Mouse (Mus musculus) midbrain, embryonic 11.5 days (tissue): ENCODE measurements around the gene Phactr2. TPM values are rescaled to one million over a fixed set of nuclear protein-coding genes. Genes with fewer than 3 reads are reported as not detected.
"Not testable (repeated sequence)": the region's sequence is repeated elsewhere in the genome, so short reads cannot be mapped to it uniquely, and the experiment has no call there.

ENCODE experiments used
- ATAC-seq: fragments of 200-750 bp; cut with Nextera tagmentation; 2 replicates; pipeline ENCODE4 v1.8.0; 2017; ENCODE audit warnings: moderate TSS enrichment, moderate library complexity; ENCODE audit not compliant: low FRiP score
- DNase-seq: peaks from one replicate; pipeline ENCODE4 v3.0.0; 2015; ENCODE audit warnings: low spot score; ENCODE audit errors: missing footprints
- H3K27ac ChIP-seq: fragments of 300-500 bp; sonication (generic); 2 replicates; pipeline ENCODE4 v1.5.1; 2014; ENCODE audit warnings: low read depth, low read length
- H3K27me3 ChIP-seq: fragments of 300-500 bp; sonication (generic); 2 replicates; pipeline ENCODE4 v1.6.1; 2014; ENCODE audit warnings: mild to moderate bottlenecking, low read length, moderate library complexity, mixed read lengths; ENCODE audit not compliant: control insufficient read depth, insufficient read depth
- H3K36me3 ChIP-seq: fragments of 300-500 bp; sonication (generic); 2 replicates; pipeline ENCODE4 v1.6.1; 2014; ENCODE audit warnings: mild to moderate bottlenecking, low read length, moderate library complexity, mixed read lengths; ENCODE audit not compliant: control insufficient read depth, insufficient read depth
- H3K4me1 ChIP-seq: fragments of 300-500 bp; sonication (generic); 2 replicates; pipeline ENCODE4 v1.6.1; 2014; ENCODE audit warnings: low read length; ENCODE audit not compliant: control insufficient read depth, insufficient read depth
- H3K4me2 ChIP-seq: fragments of 300-500 bp; sonication (generic); 2 replicates; pipeline ENCODE4 v1.6.1; 2014; ENCODE audit warnings: mild to moderate bottlenecking, moderate library complexity
- H3K4me3 ChIP-seq: fragments of 300-500 bp; sonication (generic); 2 replicates; pipeline ENCODE4 v1.5.1; 2014; ENCODE audit warnings: low read depth, low read length
- H3K9ac ChIP-seq: fragments of 300-500 bp; sonication (generic); 2 replicates; pipeline ENCODE4 v1.6.1; 2014; ENCODE audit warnings: low read length
- H3K9me3 ChIP-seq: fragments of 300-500 bp; sonication (generic); 2 replicates; pipeline ENCODE4 v1.6.1; 2016; ENCODE audit warnings: low read length; ENCODE audit not compliant: control insufficient read depth
- WGBS: fragments of 180-500 bp; shearing (Covaris S2); extraction: QIAGEN DNeasy Blood & Tissue Kit; methylation state at CpG from one replicate; pipeline ENCODE4 v1.1.7; 2014; 5-methylcytosine and 5-hydroxymethylcytosine counted together
- polyA plus RNA-seq: library from polyadenylated mRNA; unstranded; fragments of >200 nt; fragmentation: Nextera tagmentation; extraction: Ambion mirVana; gene quantifications from 2 replicates; pipeline ENCODE4 v1.2.1, GENCODE M21; 2014

Gene Phactr2
- polyA plus RNA-seq, 1 experiment from 2014 or later, result 13.7 TPM

DNA sequence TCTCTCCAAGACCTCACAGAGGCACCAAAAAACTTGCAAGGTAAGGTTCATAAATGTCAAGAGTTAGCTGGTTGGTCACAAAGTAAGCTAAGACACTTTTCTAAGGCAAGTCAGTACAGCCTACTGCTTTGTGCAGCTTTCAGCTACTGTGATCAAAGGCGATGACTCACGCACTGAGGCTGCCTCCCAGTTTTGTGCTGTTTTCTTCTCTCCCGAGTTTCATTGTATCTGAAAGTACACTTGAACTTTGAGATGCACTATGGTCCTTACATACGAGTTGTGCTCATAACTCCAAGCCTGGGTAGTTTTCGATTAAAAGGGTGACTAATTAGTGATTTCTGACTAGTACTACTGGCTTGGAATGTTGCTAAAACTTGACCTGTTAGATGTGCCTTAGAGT lies 7.3 kb downstream of the Phactr2 start:
- 66% methylated on average over 5 of the region's 5 CpGs for WGBS
- Histone ChIP-seq H3K4me3 (no peak overlapping the region), H3K27me3 (no peaks in the 10 kb centered on the region), H3K4me1 (no peaks in the 10 kb centered on the region), H3K27ac (no peak overlapping the region), H3K4me2 (no peak overlapping the region), H3K9me3 (no peaks in the 10 kb centered on the region), H3K36me3 (no peaks in the 10 kb centered on the region), H3K9ac (no peak overlapping the region)
- ATAC-seq (no peak), DNase-seq (no peak)

DNA sequence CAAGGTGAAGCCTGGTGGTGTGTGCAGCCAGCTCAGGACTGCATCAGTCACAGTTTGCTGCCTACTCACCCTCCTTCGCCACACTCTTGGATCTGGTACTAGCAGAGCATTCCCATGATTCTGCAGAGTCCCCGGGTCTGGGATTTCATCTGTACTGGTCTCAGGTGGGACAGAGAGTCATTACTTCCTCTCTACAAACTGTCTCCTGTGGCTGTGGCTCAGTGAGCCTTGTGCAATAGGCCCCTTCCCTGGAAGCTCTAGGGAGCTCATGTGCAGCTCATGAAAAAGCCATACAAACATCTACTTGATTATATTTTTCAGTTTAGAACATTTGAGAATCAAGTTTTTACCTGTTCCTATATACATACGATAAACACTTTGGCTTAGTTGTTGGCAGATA lies 9.9 kb downstream of the Phactr2 start:
- not testable (repeated sequence) for H3K36me3 ChIP-seq, H3K27me3 ChIP-seq, ATAC-seq, H3K4me2 ChIP-seq, DNase-seq, H3K27ac ChIP-seq, H3K9me3 ChIP-seq, H3K4me1 ChIP-seq, H3K9ac ChIP-seq, H3K4me3 ChIP-seq
- WGBS, result 84% methylated on average over 3 of the region's 3 CpGs

DNA sequence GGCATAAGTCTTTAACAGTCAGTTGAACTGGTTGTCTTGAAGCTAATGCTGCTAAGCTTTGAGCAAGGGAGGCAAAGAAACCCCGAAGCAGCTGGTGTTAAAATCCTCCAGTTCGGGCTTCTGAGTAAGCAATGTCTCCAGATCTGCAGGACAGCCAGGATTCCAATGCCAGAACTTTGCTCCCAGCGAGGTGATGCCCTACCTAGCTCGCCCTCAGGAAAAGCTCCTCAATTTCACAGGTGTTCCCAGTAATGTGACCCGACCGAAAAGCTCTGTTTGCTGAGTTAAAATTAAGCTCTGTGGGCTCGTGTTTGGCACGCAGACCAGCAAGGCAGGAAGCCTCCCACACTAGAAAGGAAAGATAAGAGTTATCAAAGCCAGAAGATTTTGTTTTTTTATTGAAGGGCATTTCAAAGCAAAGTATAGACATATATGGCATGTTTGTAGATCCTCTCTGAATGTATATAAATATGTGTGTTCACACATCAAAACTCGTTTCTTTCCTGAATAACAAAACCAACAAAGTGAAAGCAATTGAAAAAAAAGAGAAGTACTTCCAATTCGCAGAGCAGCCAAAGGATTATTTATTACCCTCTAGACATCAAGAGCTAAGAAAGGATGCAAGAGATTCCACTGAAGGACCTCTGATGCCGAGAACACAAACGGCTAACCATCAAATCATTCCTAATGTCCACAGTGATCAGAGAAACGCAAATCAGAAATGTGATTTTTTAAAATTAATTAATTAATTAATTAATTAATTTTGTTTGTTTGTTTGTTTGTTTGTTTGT lies 20.8 kb downstream of the Phactr2 start:
- H3K4me1 ChIP-seq, result no peaks in the 10 kb centered on the region
- WGBS, result 85% methylated on average over 13 of the region's 13 CpGs
- H3K27ac ChIP-seq, result no peak overlapping the region
- no peak overlapping the region for H3K4me2 ChIP-seq
- H3K27me3 ChIP-seq, result no peaks in the 10 kb centered on the region
- ATAC-seq, result no peak
- H3K9ac ChIP-seq, result no peak overlapping the region
- DNase-seq, result no peak
- no peaks in the 10 kb centered on the region for H3K36me3 ChIP-seq
- H3K4me3 ChIP-seq, result no peak overlapping the region
- no peaks in the 10 kb centered on the region for H3K9me3 ChIP-seq

DNA sequence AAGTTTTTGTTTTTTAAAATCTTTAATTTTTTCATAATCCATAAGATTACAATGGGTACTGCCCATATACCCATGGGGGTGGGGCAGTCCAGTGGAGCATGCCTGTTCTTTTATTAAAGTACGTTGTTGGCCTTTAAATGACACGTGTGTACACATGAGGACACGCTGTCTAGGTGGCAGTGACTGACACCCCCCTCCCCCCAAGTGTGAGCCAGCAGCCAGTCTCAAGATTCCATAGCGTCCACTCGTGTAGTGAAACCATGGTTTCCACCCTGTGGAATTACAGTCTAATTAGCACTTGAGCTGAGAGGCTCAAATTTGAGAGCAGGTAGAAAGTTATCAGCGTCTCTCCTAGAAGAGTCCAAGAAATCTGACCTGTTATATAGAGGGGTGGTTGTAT lies 22.6 kb downstream of the Phactr2 start:
- Histone ChIP-seq H3K9ac (no peak overlapping the region), H3K4me3 (no peak overlapping the region), H3K4me1 (no peaks in the 10 kb centered on the region), H3K9me3 (no peaks in the 10 kb centered on the region), H3K27ac (no peak overlapping the region), H3K36me3 (no peaks in the 10 kb centered on the region), H3K27me3 (no peaks in the 10 kb centered on the region), H3K4me2 (no peak overlapping the region)
- WGBS, result 92% methylated on average over 6 of the region's 6 CpGs
- DNase-seq (no peak), ATAC-seq (no peak)

DNA sequence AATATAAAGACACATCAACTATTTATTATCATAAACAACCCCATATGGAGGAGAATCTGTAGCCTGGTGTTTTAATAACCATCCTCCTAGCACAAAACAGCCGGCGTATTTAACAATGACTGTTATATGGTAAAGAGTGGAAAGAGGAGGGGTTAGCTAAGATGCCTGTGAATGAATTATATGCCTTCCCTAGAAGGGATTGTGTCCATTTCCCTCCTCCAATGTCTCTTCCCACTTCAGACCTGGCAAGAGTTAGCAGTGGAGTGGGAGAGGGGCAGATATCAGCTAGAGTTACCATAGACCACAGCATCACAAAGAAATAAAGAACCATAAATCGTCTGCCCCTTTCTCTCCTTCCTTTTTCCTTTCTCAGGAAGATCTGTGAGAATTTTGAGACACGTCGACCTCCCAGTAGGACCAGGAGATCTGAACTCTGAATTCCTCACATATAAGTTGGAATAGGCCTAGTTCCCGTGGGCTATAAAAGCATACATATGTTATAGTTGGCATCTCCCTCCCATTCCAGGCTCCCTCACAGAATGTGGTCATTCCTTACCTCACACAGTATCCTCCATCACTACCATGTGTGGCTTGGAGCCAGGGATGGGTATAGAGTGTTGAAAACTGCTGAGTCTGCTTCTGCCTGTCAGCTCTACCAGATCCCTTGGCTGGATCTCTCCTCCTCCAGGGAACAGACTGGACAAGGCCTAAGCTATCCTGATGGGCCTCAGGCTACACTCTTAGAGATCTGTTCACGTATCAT lies 25.7 kb downstream of the Phactr2 start:
- DNase-seq (no peak), ATAC-seq (no peak)
- H3K27ac ChIP-seq, result no peak overlapping the region
- no peaks in the 10 kb centered on the region for H3K9me3 ChIP-seq
- no peaks in the 10 kb centered on the region for H3K27me3 ChIP-seq
- H3K4me1 ChIP-seq, result no peaks in the 10 kb centered on the region
- H3K4me3 ChIP-seq, result no peak overlapping the region
- no peak overlapping the region for H3K9ac ChIP-seq
- H3K4me2 ChIP-seq, result no peak overlapping the region
- H3K36me3 ChIP-seq, result no peaks in the 10 kb centered on the region
- 86% methylated on average over 7 of the region's 7 CpGs for WGBS

DNA sequence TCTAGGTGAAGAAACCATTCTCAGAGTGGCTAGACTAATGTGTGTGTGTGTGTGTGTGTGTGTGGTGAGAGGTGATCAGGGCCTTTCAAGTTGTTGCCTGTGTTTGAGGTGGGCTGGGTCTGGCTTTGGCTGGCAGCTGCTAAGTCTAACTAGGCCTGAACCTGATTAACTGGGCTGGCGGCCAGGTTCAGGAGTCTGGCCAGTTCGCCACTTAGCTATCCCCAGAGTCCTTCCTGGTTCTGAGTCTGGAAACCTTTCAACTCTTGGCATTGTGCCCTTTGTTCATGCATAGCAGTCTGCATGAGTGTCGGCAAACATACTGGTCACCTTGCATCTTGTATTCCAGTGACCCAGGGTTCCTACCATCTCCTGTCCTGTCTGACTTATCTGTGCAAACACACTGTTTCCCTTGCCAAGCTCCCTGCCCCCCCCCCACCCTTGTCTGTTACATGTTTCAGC lies 27.4 kb downstream of the Phactr2 start:
- Histone ChIP-seq H3K9me3 (no peaks in the 10 kb centered on the region), H3K9ac (no peak overlapping the region), H3K4me3 (no peak overlapping the region), H3K27ac (no peak overlapping the region), H3K27me3 (no peaks in the 10 kb centered on the region), H3K4me1 (no peaks in the 10 kb centered on the region), H3K4me2 (no peak overlapping the region), H3K36me3 (no peaks in the 10 kb centered on the region)
- 87% methylated on average over 3 of the region's 3 CpGs for WGBS
- ATAC-seq (no peak), DNase-seq (peak; percentile 28)

DNA sequence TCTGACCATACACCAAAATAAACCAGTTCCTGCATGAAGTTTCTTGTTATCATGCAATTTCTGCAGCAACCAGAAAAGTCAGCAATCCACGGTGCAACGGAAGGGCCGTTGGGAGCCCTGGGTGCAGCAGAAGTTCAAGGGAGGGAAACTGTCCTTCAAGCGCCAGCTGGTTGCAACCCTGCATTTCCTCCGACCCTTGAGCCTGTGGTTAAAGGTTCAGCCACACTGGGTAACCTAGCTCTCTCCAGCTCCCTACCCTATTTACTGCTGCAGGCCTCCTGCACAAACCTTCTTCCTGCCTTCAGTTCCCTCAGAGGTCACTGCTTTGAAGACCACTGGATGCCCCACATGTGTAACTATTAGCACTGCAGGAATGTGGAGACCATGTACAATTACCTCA lies 30.0 kb downstream of the Phactr2 start:
- WGBS, result 83% methylated on average over 5 of the region's 5 CpGs
- H3K9me3 ChIP-seq, result no peaks in the 10 kb centered on the region
- no peaks in the 10 kb centered on the region for H3K36me3 ChIP-seq
- DNase-seq, result peak; percentile 33
- H3K4me1 ChIP-seq, result no peaks in the 10 kb centered on the region
- H3K4me3 ChIP-seq, result no peak overlapping the region
- H3K27me3 ChIP-seq, result no peaks in the 10 kb centered on the region
- H3K4me2 ChIP-seq, result no peak overlapping the region
- no peak overlapping the region for H3K9ac ChIP-seq
- H3K27ac ChIP-seq, result no peak overlapping the region
- ATAC-seq, result no peak

DNA sequence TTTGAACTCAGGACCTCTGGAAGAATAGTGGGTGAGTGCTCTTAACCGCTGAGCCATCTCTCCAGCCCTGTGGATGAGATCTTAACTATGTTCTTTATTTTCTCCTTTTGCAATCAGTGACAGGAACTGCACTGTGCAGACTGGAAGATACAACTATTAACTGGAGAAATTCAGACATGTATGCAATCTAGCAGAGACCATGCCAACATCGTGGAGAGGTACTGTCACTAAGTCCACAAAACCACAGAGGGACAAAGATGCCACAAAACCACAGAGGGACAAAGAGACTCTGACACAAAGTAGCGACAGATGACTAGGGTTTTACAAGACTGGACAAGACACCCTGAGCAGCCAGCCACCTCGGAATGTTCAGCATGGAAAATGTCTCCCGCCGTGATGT lies 30.6 kb downstream of the Phactr2 start:
- Histone ChIP-seq H3K9me3 (no peaks in the 10 kb centered on the region), H3K36me3 (no peaks in the 10 kb centered on the region), H3K4me1 (no peaks in the 10 kb centered on the region), H3K9ac (no peak overlapping the region), H3K27me3 (no peaks in the 10 kb centered on the region), H3K4me2 (no peak overlapping the region), H3K27ac (no peak overlapping the region), H3K4me3 (no peak overlapping the region)
- DNase-seq (peak; percentile 26), ATAC-seq (no peak)
- WGBS, result 88% methylated on average over 6 of the region's 6 CpGs

DNA sequence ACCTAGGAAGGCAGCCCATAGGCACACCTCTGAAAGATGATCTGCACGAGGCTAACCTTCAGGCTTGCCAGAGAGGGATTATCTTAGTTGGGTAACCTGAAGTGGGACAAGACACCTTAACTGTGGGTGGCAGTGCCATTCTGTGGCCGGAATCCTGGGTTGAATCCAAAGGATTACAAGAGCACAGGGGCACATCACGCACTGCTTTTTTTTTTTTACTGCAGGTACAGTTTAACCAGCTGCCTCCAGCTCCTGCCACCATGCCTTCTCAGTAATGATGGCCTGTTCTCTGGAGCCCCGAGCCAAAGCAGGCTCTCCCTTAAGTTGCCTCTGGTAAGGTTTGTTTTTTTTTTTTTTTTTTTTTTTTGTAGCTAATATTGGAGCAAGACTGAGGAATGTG lies 33.9 kb downstream of the Phactr2 start:
- H3K4me3 ChIP-seq, result no peak overlapping the region
- ATAC-seq (no peak), DNase-seq (peak; percentile 53)

More for the DNA sequence above, 33.9 kb downstream of the Phactr2 start:
- 86% methylated on average over 4 of the region's 4 CpGs for WGBS
- Histone ChIP-seq H3K9me3 (no peaks in the 10 kb centered on the region), H3K27ac (no peak overlapping the region), H3K4me1 (no peaks in the 10 kb centered on the region), H3K4me2 (no peak overlapping the region), H3K36me3 (no peaks in the 10 kb centered on the region), H3K9ac (no peak overlapping the region), H3K27me3 (no peaks in the 10 kb centered on the region)
